Mouse (Mus musculus) C2C12 (cell line): ENCODE measurements at regions not wholly inside any gene's neighbourhood (a gene's known extent, or its start where the extent isn't known, plus 50 kb on each side); places are given as distances from the start of the nearest gene placed in this dataset.

ENCODE experiments used
- CEBPB ChIP-seq: IDR thresholded peaks from one replicate; pipeline ENCODE4 v1.6.1; 2011; ENCODE audit warnings: low read depth, mild to moderate bottlenecking, control low read depth, moderate library complexity
- CTCF ChIP-seq: IDR thresholded peaks from one replicate; pipeline ENCODE4 v1.5.1; 2011; ENCODE audit not compliant: control insufficient read depth, insufficient read depth, insufficient read length
- FOSL1 ChIP-seq: IDR thresholded peaks from one replicate; pipeline ENCODE4 v1.8.0; 2011; ENCODE audit warnings: mild to moderate bottlenecking, low read length; ENCODE audit not compliant: poor library complexity, insufficient read depth, severe bottlenecking
- MAX ChIP-seq: IDR thresholded peaks from one replicate; pipeline ENCODE4 v1.6.1; 2011; ENCODE audit warnings: mild to moderate bottlenecking, control low read depth
- MYOD1 ChIP-seq: IDR thresholded peaks from one replicate; pipeline ENCODE4 v1.6.1; 2011; ENCODE audit warnings: low read depth; ENCODE audit not compliant: control insufficient read depth, insufficient read length
- MYOG ChIP-seq: IDR thresholded peaks from one replicate; pipeline ENCODE4 v1.6.1; 2011; ENCODE audit not compliant: control insufficient read depth, insufficient read length; ENCODE audit errors: extremely low read depth
- USF1 ChIP-seq: IDR thresholded peaks from one replicate; pipeline ENCODE4 v1.6.1; 2011; ENCODE audit warnings: low read depth, mild to moderate bottlenecking, control low read depth, moderate library complexity

GRCm38 (mm10) chr17:88165811-88166210 lies 100.7 kb upstream of the Fbxo11 start:
- TF ChIP-seq MAX (no peak), CTCF (no peak), CEBPB (no peak), USF1 (no peak), FOSL1 (no peak), MYOD1 (no peak), MYOG (no peak)
